Mouse (Mus musculus) MEL (cell line): ENCODE results near the gene 4932438A13Rik.

Source experiments
- BHLHE40 ChIP-seq: IDR thresholded peaks from 2 replicates; pipeline ENCODE4 v1.6.1; 2012; ENCODE audit warnings: low read depth, mild to moderate bottlenecking, inconsistent platforms, low read length, improper control_type of control experiment, borderline replicate concordance
- CTCF ChIP-seq, 3 experiments: IDR thresholded peaks in 2 of 3; conservative IDR thresholded peaks in 1 of 3; 2 replicates each; pipeline ENCODE4 v1.5.1; 2011 to 2012; ENCODE audit warnings: low read length in 3 of 3, low read depth in 2 of 3, mild to moderate bottlenecking in 2 of 3, improper control_type of control experiment in 1 of 3, inconsistent platforms in 1 of 3, mixed read lengths in 1 of 3, moderate library complexity in 1 of 3; ENCODE audit not compliant: control insufficient read depth in 1 of 3, insufficient read depth in 1 of 3, poor library complexity in 1 of 3, severe bottlenecking in 1 of 3
- ELF1 ChIP-seq: IDR thresholded peaks from 2 replicates; pipeline ENCODE4 v1.6.1; 2014; ENCODE audit warnings: low read depth, mild to moderate bottlenecking, inconsistent platforms, low read length, improper control_type of control experiment, moderate library complexity
- EP300 ChIP-seq, 2 experiments: IDR thresholded peaks; 2 replicates each; pipeline ENCODE4 v1.6.1; 2011; ENCODE audit warnings: improper control_type of control experiment in 2 of 2, low read length in 2 of 2, low read depth in 1 of 2, mild to moderate bottlenecking in 1 of 2
- GABPA ChIP-seq: IDR thresholded peaks from 2 replicates; pipeline ENCODE4 v1.6.1; 2012; ENCODE audit warnings: low read depth, mild to moderate bottlenecking, inconsistent platforms, low read length, improper control_type of control experiment, moderate library complexity
- KAT2A ChIP-seq: conservative IDR thresholded peaks from 2 replicates; pipeline ENCODE4 v1.6.1; 2012; ENCODE audit warnings: low read depth, low read length, improper control_type of control experiment, inconsistent platforms
- MAX ChIP-seq: IDR thresholded peaks from 2 replicates; pipeline ENCODE4 v1.6.1; 2011; ENCODE audit warnings: low read length, improper control_type of control experiment
- MAZ ChIP-seq: IDR thresholded peaks from 2 replicates; pipeline ENCODE4 v1.6.1; 2012; ENCODE audit warnings: low read depth, mild to moderate bottlenecking, inconsistent platforms, low read length, improper control_type of control experiment
- MEF2A ChIP-seq: IDR thresholded peaks from 2 replicates; pipeline ENCODE4 v1.6.1; 2014; ENCODE audit warnings: low read depth, mild to moderate bottlenecking, inconsistent platforms, low read length, improper control_type of control experiment; ENCODE audit not compliant: poor library complexity, insufficient replicate concordance, severe bottlenecking; ENCODE audit errors: extremely low read depth
- POLR2A ChIP-seq, 2 experiments: IDR thresholded peaks; 2 replicates each; pipeline ENCODE4 v1.6.1; 2011 to 2012; ENCODE audit warnings: low read length in 2 of 2, mild to moderate bottlenecking in 2 of 2, control low read depth in 1 of 2, improper control_type of control experiment in 1 of 2, low read depth in 1 of 2, moderate library complexity in 1 of 2; ENCODE audit not compliant: control insufficient read depth in 1 of 2, insufficient read depth in 1 of 2, poor library complexity in 1 of 2
- POLR2AphosphoS2 ChIP-seq: IDR thresholded peaks from 2 replicates; pipeline ENCODE4 v1.6.1; 2011; ENCODE audit warnings: low read length, improper control_type of control experiment
- ZMIZ1 ChIP-seq: IDR thresholded peaks from 2 replicates; pipeline ENCODE4 v1.6.1; 2012; ENCODE audit warnings: low read depth, mild to moderate bottlenecking, inconsistent platforms, low read length, improper control_type of control experiment, moderate library complexity
- ZNF384 ChIP-seq: IDR thresholded peaks from 2 replicates; pipeline ENCODE4 v1.6.1; 2012; ENCODE audit warnings: low read depth, mild to moderate bottlenecking, inconsistent platforms, low read length, improper control_type of control experiment

DNA sequence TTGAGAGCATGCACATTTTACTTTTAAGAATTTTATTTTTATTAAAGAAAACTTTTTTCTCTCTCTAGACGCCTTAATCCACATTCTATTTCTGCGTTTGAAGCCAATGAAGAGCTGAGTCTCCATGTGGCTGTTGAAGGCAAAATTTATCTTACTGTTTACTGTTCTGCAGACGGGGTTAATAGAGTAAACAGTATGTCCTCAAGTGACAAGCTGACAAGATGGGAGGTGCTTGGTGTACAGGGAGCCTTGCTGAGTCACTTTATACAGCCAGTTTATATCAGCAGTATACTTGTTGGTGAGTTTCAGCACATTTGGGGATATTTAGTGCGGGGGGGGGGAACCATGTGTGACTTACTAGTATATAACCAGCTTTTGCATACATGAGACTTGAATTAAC, 222.0 kb downstream of the 4932438A13Rik start:
- TF ChIP-seq POLR2A (IDR thresholded peaks at IDR 0.05; ENCODE audit: control insufficient read depth in 1 of 2, insufficient read depth in 1 of 2, low read depth in 1 of 2, low read length in 2 of 2, poor library complexity in 1 of 2): no peak
- no peak for TF ChIP-seq KAT2A
- TF ChIP-seq CTCF (IDR thresholded peaks at IDR 0.05 in 2 of 3, conservative IDR thresholded peaks at IDR 0.05 in 1 of 3; ENCODE audit: control insufficient read depth in 1 of 3, insufficient read depth in 1 of 3, low read depth in 2 of 3, low read length in 3 of 3, poor library complexity in 1 of 3, severe bottlenecking in 1 of 3): no peak
- TF ChIP-seq GABPA: no peak
- TF ChIP-seq EP300 (IDR thresholded peaks at IDR 0.05; ENCODE audit: low read depth in 1 of 2, low read length in 2 of 2): no peak
- TF ChIP-seq MAZ: no peak
- no peak for TF ChIP-seq MEF2A
- no peak for TF ChIP-seq ZNF384
- TF ChIP-seq ZMIZ1: no peak
- TF ChIP-seq POLR2AphosphoS2: no peak
- TF ChIP-seq ELF1: no peak
- TF ChIP-seq BHLHE40: no peak
- TF ChIP-seq MAX: no peak
